Mouse (Mus musculus) lung, postnatal 36 days (tissue): ENCODE data around the gene Prr7.

ENCODE experiments used
- DNase-seq: peaks from one replicate; pipeline ENCODE4 v3.0.0; 2022; ENCODE audit warnings: mixed read lengths

Gene Prr7

DNA sequence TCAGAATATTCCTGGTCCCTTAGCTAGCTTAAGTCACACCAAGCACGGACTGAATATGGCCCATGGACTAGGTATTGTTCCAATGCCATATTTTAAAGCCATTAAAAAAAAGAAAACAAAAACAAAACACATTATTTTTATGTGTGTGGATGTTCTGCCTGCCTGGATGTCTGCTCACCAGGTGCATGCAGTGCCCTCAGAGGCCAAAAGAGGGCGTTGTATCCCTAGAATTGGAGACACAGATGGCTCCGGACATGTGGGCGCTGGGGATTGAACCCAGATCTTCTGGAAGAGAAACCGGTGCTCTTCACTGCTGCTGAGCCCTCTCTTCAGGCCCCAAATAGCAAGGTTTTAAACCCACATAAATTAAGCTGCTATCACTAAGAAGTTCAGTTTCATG, 14.0 kb downstream of the Prr7 start:
- DNase-seq: peak; percentile 49

DNA sequence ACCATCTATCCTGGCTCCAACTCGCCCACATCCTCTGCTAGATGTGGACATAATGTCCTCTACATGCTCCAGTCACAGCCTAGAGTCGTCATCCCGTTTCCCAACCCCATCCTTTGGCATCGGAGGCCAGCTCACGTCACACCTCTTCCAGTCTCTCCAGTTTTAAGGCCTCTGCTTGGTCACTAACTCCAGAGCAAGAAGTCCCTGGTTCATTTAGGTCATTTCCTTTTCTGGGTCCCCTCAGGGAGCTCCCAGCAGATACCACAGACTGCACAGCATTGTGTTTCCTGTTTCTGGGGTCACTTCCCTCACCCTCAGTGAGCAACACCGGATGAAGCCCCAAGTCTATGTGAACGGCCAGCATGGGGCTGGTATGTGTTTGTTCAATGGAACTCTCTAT, 14.9 kb downstream of the Prr7 start:
- DNase-seq: peak; percentile 33

DNA sequence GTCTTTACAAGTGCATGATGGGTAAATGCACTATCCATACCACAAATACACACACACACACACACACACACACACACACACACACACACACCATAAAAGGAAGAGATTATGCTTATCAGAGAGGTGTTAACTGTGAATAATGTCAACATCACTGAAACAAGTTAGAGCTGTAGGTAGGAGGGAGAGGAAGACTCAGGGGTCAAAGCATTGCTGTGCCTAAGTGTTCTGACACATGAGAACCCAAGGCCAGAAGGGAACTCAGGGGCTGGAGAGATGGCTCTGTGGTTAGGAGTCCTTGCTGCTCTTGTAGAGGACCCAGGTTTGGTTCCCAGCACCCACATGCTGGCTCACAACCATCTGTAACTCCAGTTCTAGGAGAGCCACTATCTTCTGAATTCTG, 15.9 kb downstream of the Prr7 start:
- DNase-seq: no peak

DNA sequence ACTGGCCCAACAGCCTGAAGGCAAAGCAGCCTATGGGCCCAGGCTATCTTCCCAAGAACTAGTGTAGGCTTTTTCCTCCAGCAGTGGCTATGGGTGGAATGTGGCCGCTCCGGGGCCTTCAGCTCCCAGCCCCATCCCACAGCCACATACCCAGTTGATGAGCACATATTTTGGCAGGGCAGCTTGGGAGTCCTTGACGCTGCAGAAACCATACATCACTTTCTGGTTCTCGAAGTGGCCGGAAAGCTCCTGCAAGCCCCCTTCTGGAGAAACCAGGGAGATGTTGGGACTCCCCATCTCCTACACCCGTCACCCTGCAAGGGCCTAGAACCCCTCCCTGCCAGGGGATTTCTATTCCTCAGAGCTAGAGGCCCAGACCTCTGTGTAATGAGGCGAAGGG, 18.5 kb downstream of the Prr7 start:
- DNase-seq: no peak

DNA sequence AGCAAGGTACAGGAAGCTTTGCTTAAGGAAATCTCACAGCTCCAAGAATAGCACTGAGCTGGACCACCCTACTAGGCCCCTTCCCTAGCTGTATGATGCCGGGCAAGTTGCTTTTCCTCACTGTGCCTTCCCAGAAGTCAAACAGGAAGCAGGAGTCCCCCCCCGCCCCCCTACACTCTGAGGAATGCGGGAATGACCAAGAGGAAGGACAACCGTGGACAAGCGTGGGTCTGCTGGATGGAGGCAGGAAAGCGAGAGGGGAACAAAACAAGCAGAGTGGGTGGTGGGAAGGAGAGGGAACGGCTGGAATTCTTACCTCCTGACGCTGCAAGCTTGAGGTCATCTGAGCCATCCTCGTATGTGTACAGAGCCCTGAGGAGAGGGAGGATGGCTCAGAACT, 19.0 kb downstream of the Prr7 start:
- no peak for DNase-seq

DNA sequence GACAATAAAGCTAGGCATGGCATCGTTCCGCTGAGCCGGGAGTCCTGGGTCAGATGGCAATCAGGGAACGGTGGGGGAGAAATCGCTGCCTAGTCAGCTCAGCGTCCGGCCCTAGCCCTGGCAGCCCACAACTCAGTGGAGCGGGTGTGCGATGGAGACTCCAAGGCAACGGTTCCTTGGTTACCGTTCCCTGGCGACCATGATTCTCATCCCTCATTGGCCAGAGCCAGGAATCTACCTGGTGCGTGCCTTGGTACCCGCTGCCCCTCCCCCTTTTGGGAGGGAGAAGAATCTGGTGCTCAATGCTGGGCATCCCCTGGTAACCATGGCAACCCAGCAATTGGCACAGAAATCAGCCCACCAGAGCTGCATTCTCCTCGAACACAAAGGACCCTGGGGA, 19.5 kb downstream of the Prr7 start:
- DNase-seq: no peak

DNA sequence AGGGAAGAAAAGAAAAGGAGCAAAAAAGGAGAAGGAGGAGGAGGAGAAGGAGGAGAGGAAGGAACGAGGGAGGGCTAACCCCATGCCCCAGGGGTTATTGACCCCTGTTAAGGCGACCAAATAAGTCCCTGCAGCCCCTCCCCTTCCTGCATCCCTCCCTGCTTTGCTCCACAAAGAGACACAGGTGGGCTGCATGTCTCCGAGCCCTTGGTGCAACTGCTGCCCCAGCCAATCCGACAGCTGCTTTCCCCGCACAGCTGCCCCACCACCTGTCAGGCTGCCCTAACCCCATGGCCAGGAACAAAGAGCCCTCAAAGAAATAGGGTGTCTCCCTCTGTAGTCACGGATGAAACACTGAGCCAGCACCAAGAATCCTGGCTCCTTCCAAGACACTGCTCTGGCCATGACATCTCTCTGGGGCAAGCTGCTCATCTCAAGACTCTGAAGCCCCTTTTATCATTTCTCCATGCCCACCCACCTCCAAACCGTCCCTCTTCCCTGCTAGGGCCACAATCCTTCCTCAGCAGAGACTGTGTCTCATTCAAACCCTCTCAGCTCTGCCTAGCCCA, 20.5 kb downstream of the Prr7 start:
- no peak for DNase-seq

DNA sequence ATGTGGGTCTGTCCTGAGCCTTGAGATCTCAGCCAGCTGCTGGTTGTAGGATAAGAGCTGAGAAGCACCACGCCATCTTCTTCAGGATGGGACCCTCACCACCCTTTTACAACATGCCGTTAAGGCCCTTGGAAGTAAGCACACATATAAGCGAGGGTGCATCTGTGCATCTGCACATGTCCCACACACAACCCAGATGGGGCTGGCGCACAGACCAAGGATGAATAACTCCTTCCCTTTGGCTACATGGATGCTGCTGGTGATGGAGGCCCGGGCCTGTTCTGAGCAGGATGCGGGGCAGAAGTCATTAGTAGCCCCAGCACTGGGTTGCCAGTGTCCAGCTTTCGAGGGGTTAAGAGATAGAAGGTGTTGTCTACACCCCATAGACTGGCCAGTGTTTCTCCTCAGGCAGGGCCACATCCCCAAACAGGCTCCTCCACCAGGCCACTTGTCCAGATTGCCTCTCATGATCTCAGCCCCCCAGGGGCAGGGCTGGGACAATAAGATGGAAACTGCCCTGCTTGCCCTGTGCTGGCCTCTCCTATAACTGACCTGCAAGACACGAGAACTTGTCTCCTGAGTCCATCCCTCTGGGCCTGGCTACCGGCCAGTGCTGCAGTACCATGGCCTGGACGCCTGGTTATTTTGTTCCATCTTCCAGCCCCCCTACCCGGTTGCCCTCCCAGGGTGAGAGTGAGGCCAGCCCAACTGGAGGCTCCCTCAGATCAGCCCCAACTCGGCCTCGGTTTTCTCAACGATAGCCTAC, 22.1 kb downstream of the Prr7 start:
- no peak for DNase-seq

DNA sequence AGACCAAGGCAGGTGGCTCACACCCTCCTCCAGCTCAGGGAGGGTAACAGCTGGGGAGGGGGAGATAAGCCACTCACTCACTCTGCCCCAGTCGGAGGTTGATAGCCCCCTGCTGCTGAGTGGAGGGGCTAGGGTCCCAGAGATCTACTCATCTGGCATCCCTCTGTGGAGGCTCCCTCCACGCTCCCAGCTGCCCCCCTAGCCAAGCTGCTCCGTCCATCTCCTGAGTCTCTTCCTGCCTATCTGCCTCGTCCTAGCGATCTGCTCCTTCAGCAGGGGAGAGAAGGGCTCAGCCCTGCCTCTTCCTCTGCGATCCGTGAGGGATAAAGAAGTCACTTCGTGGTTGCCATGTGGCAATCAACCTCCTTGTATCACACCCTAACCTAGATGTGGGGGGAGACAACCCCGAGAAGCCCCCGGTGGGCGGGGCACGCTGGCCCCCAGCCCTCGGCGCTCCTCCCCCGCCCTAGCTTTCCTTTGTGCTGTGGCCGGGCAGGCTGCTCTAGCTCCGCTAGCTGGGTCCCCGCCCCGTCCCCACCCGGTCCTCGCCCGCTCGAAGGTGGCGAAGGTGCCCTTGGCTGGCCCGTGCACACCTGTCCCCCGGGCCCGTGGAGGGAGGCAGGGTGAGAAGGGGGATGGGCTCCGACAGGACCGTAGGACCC, 23.0 kb downstream of the Prr7 start:
- DNase-seq: no peak

DNA sequence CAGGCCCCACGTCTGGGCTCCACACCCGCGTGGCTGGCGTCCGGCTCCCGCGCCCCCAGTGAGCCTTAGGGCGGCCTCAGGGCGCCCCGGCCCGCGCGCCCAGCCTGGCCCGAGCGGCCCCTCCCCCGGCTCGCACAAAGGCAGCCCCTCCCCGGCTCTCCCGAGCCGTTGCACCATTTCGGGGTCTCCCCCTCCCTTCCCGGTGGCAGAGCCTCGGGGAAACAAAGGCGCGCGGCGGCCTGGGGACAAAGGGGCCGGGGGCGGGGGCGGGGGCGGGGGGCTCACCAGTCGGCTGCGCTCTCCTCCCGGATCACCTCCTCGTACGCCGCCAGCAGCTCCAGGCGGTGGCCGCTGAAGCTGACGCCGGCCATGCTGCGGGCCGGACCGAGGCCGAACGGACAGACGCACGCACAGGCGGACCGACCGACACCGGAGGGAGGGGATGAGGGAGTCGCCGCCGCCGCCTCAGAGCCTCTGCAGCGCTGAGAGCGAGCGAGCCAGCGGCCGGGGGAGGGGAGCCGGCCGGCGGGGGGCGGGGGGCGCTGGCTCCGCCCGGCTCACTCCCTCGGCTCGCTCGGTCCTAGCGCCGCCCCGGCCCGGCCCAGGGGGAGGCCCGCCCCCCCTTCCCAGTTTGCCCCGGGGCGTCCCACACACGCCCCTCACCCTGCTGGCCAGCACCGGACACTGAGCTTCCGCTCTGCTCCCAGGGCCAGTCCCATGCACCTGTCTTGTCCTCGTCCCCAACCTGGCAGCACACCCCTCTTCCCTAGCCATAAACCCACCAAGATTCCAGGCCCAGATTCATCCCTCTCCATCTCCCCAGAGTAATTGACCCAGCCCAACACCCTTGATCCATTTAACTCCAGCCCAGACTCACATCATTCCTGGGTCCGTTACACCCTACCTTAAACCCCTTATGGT, 23.8 kb downstream of the Prr7 start, which contains the start of gene Dbn1:
Dbn1 (minus strand) TSS at position 534 of the 921 bp plus-strand sequence.
- peak; percentile 18 for DNase-seq

DNA sequence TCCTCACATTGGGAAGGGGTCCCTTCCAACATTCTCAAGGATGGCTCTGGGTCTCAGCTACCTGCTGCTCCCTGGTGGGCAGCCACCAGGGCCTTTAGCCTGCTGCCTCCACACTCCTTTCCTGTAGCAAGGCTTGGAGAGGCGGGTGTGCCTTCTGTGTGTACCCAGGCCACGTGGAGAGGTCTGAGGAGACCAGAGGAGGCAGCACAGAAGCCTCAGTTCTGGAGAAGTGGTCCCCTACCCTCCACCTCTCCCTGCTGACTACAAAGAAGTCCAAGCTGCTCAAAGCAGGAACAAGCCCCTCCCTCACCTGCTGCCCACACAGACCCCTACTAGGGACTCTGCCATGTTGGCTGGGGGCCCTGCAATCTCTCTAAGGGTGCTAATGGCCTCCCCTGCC, 30.2 kb downstream of the Prr7 start:
- no peak for DNase-seq

DNA sequence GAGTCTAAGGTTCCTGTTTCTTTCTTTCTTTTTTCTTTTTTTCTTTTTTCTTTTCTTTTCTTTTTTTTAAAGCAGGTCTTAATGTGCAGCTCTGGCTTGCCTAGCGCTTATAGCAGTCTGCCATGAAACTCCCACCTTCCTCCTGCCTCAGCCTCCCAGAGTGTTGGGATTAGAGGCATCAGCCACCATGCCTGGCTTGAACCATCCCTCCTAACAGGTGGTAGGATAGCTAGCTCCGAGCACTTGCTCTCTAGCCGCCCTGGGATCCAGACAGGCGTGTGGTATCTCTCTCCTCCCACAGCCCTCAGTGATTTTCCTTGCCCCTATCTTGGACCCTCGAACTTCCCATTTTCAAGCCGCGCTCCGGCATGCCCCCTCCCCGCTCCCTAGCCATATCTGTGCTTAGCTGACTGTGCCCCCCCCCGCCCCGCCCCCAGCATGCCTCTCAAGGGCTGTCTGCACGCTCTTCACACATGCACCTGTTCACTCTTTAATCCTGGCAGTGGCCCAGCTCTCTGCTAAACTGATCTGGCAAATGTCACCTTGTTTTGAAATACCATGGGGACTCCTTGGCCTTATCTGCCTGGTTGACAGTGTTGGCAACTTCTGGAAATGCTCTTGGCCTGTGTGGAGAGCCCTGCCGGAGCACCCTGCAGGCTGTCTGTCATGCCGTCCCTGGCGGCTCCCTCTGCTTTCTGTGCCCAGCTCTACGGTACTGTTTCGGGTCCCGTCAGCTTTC, 31.0 kb downstream of the Prr7 start:
- DNase-seq: peak; percentile 72

DNA sequence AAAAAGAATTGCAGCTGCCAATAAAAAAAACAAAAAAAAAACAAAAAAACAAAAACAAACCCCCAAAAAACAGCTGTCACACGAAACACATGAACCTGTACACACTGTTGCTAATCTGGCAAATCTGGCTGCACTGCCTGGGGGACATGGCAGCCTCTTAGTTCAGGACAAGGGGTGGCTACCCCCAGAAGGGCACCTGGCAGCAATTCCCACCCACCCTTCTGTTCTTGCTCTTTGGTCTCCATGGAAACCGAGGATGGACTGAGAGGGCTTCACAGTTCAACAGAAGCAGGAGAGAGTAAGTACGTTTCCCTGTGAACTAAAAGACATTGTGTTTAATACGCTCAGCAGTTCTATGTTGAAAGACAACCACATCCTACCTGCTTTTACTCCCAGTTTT, 31.6 kb downstream of the Prr7 start:
- no peak for DNase-seq

DNA sequence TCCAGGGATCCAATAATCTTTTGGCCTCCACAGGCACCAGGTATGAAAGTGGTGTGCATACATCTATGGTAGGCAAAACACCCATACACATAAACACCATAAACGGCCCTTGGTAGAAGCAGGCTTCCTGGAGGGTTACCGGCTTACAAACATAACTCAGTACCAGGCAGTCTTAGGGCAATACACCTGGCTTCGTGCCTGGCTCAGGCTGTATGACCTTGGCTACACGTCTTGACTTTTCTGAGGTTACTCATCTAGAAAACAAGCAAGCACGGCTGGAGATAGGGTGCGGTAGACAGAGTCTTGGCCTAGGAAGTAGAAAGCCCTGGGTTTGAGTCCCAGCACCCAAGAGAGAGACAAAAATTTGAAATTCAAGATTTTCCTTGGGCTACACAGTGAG, 32.6 kb downstream of the Prr7 start:
- DNase-seq: no peak

DNA sequence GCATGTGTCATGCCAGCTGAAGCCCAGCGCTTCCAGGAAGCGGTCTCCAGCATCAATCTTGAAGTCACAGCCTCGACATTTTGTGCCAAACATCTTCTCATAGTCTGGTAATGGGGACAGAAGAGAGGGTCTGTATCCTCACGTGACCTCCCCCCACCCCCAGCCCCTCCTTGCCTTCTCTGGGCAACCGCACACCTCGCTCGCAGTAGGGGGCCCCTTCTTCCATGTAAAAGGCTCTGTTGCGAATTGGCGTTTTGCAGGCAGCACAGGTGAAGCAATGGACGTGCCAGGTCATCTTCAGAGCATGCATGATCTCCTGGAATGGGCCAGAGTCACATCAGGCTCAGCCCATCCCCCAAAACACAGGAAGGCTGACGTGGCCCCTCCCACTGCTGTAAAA, 34.8 kb downstream of the Prr7 start:
- no peak for DNase-seq

DNA sequence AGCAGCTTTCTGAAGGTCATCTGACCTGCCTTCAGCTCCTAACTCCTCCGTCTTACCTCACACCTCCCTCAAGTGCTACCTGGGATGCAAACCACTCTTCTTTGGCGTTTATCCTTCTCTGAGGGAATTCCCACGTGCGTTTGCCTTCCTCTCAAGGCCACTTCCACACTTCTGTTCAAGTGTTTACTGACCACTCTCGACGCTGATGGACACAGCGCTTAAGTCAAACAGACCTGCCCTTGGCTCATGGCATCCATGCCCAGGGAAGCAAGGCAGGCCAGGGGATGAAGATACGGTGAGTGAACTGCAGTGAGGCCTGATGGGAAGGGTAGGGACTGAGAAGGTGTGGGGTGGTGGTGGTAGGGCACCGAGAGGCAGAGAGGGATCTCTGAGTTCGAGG, 36.5 kb downstream of the Prr7 start:
- DNase-seq: peak; percentile 76

DNA sequence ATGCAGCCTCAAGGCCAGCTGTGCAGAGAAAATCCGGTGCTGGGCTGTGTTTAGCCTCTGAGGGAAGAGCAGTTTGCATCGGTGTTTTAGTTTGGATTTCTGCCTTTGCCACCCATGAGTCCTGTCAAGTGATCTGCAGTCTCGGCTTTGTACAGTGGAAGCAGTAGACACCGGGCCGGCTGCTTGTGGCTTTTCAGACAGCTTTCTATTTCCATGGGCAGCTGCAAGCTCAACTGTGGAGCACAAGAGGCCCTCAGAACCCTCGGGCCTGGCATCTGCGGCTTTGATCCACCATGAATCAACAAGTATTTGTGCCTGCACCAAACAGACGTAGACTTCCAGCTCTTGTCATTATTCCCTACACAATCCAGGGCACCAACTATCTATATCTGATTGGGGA, 38.3 kb downstream of the Prr7 start:
- no peak for DNase-seq

DNA sequence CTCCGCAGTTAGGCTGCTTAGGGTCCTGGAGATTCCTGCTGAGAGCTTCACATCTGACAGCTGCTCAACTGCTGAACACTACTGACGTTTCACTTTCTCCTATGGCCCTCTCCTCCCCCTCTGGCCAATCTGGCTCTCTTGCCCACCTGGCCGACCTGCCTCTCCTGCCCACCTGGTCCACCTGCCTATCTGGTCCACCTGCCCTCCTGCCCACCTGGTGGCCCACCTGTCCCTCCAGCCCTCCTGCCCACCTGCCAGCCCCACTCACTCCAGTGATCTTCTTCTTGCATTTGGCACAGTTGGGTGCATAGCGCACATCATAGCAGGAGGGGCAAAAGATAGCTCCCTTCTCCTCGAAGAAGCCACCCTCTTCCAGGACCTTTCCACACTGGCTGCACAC, 40.3 kb downstream of the Prr7 start:
- no peak for DNase-seq

DNA sequence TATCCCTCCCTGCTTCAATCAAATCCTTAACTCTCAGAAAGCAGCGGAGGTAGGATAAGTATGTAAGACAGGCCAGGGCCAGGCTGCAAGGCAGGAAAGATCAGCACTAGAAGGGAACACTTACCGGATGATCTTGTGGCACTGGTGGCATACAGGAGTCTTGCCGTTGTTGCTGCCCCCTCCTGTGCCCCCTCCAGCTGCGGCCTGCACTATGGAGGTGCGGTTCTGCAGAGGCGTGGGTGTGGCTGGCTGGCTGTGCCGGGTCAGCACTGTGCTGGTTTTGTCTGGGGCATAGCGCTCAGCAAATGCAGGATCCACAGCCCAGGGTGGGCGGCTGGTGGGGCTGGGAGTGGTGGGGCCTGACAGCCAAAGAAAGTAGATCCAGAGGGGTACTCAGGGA, 41.7 kb downstream of the Prr7 start:
- no peak for DNase-seq

DNA sequence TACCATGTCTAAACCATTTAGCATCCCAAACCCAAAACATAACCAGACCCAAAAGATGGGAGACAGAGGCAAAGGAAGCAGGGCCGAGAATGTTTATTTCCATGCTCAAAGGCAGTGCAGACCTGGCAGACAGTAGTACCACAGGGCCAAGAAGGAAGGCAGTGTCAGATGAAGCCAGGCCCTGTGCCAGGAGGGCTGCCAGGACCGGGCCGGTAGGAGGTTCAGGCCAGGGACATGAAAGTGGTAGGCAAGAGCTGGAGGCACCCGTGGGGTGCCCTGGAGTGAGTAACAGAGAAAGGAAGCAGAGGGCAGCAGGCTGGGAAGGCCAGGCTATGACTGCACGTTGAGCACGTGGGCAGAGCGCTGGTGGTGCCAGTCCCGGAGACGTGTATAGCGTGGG, 42.6 kb downstream of the Prr7 start:
- no peak for DNase-seq

DNA sequence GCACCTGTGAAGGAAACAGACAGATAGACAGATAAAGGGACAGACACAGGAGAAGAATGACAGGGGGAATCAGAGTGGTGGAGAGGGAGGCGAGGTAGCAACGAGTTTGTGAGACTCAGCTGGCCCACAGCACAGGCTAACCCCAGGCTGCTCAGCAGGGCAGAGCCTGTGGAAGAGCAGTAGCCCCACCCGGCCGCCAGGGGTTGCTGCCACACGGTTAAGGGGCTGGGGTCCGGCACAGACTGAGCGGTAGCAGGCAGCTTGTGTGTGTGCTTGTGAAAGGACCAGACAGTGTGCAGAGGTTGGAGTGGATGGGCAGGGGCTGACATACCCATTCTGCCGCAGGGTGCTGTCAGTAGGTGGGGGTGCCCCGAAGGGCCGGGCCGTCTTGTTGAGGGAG, 43.8 kb downstream of the Prr7 start:
- DNase-seq: no peak

DNA sequence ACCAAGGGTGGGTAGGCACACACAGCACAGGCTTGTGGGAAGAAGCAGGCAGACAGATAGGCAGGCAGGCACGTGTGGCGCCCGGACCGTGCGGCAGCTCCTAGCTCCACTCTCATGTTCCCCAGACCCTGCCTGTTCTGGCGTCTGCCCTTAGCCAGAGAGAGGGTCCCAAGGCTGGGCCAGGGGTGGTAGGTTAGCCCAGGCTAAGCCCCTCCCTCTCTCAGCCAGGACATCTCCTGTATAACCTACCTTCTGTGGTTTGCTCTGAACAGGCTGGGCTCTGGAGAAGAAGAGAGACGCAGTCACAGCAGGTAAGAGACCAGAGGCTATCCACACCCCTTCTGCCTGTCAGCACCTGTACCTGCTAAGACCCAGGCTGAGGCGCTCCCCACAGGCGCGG, 44.5 kb downstream of the Prr7 start:
- DNase-seq: no peak

DNA sequence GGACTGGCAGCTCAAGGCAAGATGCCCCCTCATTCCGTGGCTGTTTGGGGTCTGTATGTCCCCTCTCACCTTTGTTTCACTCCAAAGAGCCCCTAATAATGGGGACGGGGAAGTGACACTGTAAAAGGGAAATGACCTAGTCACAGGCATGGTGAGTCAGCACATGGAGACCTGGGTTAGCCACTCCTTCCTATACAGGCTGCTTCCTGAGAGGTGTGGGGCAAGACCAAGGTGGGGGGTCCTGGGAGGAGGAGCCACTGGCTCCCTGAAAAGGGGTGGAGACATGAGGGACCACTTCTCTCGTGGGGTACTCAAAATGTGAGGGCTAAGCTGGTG, 46.2 kb downstream of the Prr7 start:
- DNase-seq: peak; percentile 31
